Mouse (Mus musculus): ENCODE data around the gene Ifit1.

DNA sequence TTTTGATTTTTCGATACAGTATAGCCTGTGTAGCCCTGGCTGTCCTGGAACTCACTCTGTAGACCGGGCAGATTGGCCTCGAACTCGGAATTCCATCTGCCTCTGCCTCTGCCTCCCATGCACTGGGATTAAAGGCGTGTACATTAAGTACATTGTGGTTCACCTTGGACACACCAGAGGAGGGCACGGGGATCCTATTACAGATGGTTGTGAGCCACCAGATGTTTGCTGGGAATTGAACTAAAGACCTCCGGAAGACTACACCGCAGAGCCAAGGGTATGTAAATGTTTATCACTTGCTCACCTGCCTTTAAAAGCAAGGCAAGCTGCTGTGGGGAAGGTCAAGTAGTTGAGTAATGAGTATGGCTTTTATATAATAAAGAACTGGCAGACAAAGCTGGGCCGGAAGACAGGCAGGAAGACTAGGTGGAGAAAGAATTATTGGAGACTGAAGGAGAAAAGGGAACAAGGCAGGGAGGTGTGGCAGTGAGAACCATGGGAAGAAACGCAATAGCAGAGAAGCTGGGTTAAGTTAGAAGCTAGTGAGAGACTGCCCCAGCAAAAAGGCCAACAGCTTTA, 14.6 kb downstream of the Ifit1 start:
- TF ChIP-seq POLR2A (IDR thresholded peaks at IDR 0.05; ENCODE audit: insufficient read depth, low read depth, low read length) (no peak), CTCF (IDR thresholded peaks at IDR 0.05; ENCODE audit: insufficient read depth, low read depth, low read length) (no peak)

Measured in olfactory bulb, adult 2 months (tissue).